Mouse (Mus musculus) hindbrain, embryonic 13.5 days (tissue): ENCODE results near the gene Gmds. TPM values are rescaled to one million over a fixed set of nuclear protein-coding genes. Genes with fewer than 3 reads are reported as not detected.
A peak's percentile ranks its signal among the peaks of the same experiment; 100 is the strongest.

Source experiments
- ATAC-seq: fragments of 200-750 bp; cut with Nextera tagmentation; 2 replicates; pipeline ENCODE4 v1.8.0; 2017; ENCODE audit warnings: moderate TSS enrichment; ENCODE audit not compliant: low FRiP score
- H3K27ac ChIP-seq: fragments of 300-500 bp; sonication (generic); 2 replicates; pipeline ENCODE4 v1.5.1; 2015; ENCODE audit warnings: inconsistent platforms, mild to moderate bottlenecking, moderate library complexity
- H3K27me3 ChIP-seq: fragments of 300-500 bp; sonication (generic); 2 replicates; pipeline ENCODE4 v1.6.1; 2015; ENCODE audit warnings: mild to moderate bottlenecking, inconsistent platforms
- H3K36me3 ChIP-seq: fragments of 300-500 bp; sonication (generic); 2 replicates; pipeline ENCODE4 v1.6.1; 2015; ENCODE audit warnings: mild to moderate bottlenecking, inconsistent platforms
- H3K4me1 ChIP-seq: fragments of 300-500 bp; sonication (generic); replicated peaks from 2 replicates; pipeline ENCODE4 v1.6.1; 2015; ENCODE audit warnings: inconsistent platforms
- H3K4me2 ChIP-seq: fragments of 300-500 bp; sonication (generic); 2 replicates; pipeline ENCODE4 v1.6.1; 2015; ENCODE audit warnings: inconsistent platforms, mild to moderate bottlenecking, moderate library complexity
- H3K4me3 ChIP-seq: fragments of 300-500 bp; sonication (generic); 2 replicates; pipeline ENCODE4 v1.5.1; 2015; ENCODE audit warnings: mild to moderate bottlenecking, inconsistent platforms
- H3K9ac ChIP-seq: fragments of 300-500 bp; sonication (generic); 2 replicates; pipeline ENCODE4 v1.6.1; 2015; ENCODE audit warnings: mild to moderate bottlenecking, inconsistent platforms
- H3K9me3 ChIP-seq: fragments of 300-500 bp; sonication (generic); 2 replicates; pipeline ENCODE4 v1.6.1; 2016; ENCODE audit warnings: inconsistent platforms
- WGBS: fragments of 180-500 bp; shearing (Covaris S2); methylation state at CpG from one replicate; pipeline ENCODE4 v1.1.7; 2015; 5-methylcytosine and 5-hydroxymethylcytosine counted together
- polyA plus RNA-seq: library from polyadenylated mRNA; unstranded; fragments of >200 nt; fragmentation: Nextera tagmentation; extraction: Ambion mirVana; gene quantifications from 2 replicates; pipeline ENCODE4 v1.2.1, GENCODE M21; 2015

The Gmds gene
- polyA plus RNA-seq, 1 experiment from 2014 or later, result 34.3 TPM

DNA sequence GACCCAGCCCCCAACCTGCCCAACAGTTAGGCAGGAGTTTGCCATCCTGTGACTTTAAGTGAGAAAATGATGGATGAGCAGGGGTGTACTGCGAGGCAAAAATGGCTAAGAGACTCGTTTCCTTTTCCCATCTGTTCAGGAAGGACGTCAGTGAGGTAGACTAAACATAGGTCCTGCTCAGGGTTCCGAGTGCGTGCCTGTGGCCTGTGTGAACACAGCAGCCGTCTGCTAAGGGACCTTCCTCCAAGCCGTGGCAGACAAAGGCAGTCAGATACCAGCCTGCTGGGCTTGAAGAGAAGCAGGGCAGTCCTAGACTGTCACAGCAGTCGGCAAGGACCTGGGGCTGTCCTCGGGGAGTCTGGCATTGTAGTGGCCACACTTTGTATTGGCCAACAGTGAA, 540.5 kb downstream of the Gmds start:
- 34% methylated on average over 9 of the region's 9 CpGs for WGBS
- Histone ChIP-seq H3K27ac (no peak overlapping the region), H3K27me3 (peaks cover 73% of the 10 kb centered on the region), H3K4me3 (no peak overlapping the region), H3K9ac (peak overlapping the region; percentile 13; the same call in 1 of the 2 replicates), H3K9me3 (no peaks in the 10 kb centered on the region), H3K4me2 (no peak overlapping the region), H3K36me3 (no peaks in the 10 kb centered on the region), H3K4me1 (peaks cover 15% of the 10 kb centered on the region)
- ATAC-seq, result no peak

- Histone ChIP-seq H3K27ac (no peak overlapping the region), H3K4me2 (0 out of 2 replicates have a peak overlapping the region, but pooled peaks have one; percentile 10), H3K4me3 (no peak overlapping the region), H3K36me3 (no peaks in the 10 kb centered on the region), H3K27me3 (peaks cover 66% of the 10 kb centered on the region), H3K9me3 (no peaks in the 10 kb centered on the region), H3K9ac (no peak overlapping the region), H3K4me1 (peaks cover 15% of the 10 kb centered on the region)
- WGBS, result 55% methylated on average over 10 of the region's 10 CpGs
- ATAC-seq, result no peak
Measured at GRCm38 (mm10) chr13:31797346-31797745, 541.2 kb downstream of the Gmds start.

- no peak overlapping the region for H3K9ac ChIP-seq
- no peak overlapping the region for H3K27ac ChIP-seq
- no peak overlapping the region for H3K4me3 ChIP-seq
- peak overlapping the region; percentile 41; the same call in 1 of the 2 replicates for H3K4me2 ChIP-seq
- no peaks in the 10 kb centered on the region for H3K9me3 ChIP-seq
- H3K36me3 ChIP-seq, result no peaks in the 10 kb centered on the region
- peak; percentile 22; the same call in 1 of the 2 replicates for ATAC-seq
- no peaks in the 10 kb centered on the region for H3K4me1 ChIP-seq
- H3K27me3 ChIP-seq, result peaks cover 24% of the 10 kb centered on the region
- 51% methylated on average over 5 of the region's 5 CpGs for WGBS
Measured at GRCm38 (mm10) chr13:31793163-31793562, 545.4 kb downstream of the Gmds start.

GRCm38 (mm10) chr13:31792480-31793132, 545.9 kb downstream of the Gmds start:
- peak overlapping the region; percentile 15; the same call in 1 of the 2 replicates for H3K4me3 ChIP-seq
- no peaks in the 10 kb centered on the region for H3K9me3 ChIP-seq
- H3K27me3 ChIP-seq, result peaks cover 18% of the 10 kb centered on the region
- no peaks in the 10 kb centered on the region for H3K4me1 ChIP-seq
- no peaks in the 10 kb centered on the region for H3K36me3 ChIP-seq
- ATAC-seq, result peak; percentile 83
- no peak overlapping the region for H3K27ac ChIP-seq
- H3K9ac ChIP-seq, result 0 out of 2 replicates have a peak overlapping the region, but pooled peaks have one; percentile 24
- WGBS, result 19% methylated on average over 17 of the region's 17 CpGs
- peak overlapping the region; percentile 41 for H3K4me2 ChIP-seq

DNA sequence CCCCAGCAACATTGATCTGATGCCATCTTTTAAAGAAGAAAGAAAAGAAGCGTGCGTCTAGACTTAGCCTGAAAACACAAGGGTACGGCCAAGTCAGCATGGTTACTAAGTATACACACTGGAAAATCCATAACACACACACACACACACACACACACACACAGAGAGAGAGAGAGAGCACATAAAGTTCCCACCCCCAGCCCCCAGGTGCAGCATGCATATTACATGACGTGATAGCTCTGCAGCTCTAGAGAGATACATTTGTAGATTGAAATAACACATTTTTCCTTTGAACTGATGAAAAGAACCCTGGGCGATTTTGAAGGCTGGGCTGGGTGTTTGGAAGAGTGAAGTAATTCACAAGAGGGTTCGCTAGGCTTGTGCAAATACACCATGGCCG, 553.8 kb downstream of the Gmds start:
- Histone ChIP-seq H3K4me2 (no peak overlapping the region), H3K27me3 (no peaks in the 10 kb centered on the region), H3K36me3 (no peaks in the 10 kb centered on the region), H3K4me3 (no peak overlapping the region), H3K4me1 (no peaks in the 10 kb centered on the region), H3K9ac (no peak overlapping the region), H3K27ac (no peak overlapping the region), H3K9me3 (no peaks in the 10 kb centered on the region)
- ATAC-seq, result no peak
- 80% methylated on average over 7 of the region's 7 CpGs for WGBS

DNA sequence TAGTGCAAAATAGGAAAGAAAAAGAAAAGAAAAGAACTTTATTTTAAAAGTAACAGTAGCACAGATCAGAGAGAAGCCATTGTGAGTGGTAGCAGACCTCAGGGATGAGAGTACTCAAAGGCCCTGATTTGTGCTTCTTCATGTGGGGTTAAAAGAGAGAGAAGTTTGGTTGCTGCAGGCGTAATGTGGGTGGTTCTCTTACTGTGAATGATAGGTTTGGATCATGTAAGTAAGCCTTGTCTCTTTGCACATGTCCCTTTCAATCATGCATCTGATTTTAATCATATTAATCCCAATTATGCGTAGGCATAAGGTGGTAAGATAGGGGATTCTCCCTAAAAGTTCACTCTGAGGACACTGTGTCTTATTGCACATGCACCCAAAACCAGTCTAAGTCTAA, 556.5 kb downstream of the Gmds start:
- Histone ChIP-seq H3K4me3 (no peak overlapping the region), H3K4me2 (no peak overlapping the region), H3K36me3 (no peaks in the 10 kb centered on the region), H3K4me1 (no peaks in the 10 kb centered on the region), H3K9ac (no peak overlapping the region), H3K9me3 (no peaks in the 10 kb centered on the region), H3K27me3 (no peaks in the 10 kb centered on the region), H3K27ac (no peak overlapping the region)
- WGBS, result 90% methylated on average over 2 of the region's 2 CpGs
- no peak for ATAC-seq

GRCm38 (mm10) chr13:31780299-31780698, 558.2 kb downstream of the Gmds start:
- Histone ChIP-seq H3K27ac (no peak overlapping the region), H3K4me3 (no peak overlapping the region), H3K9me3 (no peaks in the 10 kb centered on the region), H3K4me1 (no peaks in the 10 kb centered on the region), H3K27me3 (no peaks in the 10 kb centered on the region), H3K9ac (no peak overlapping the region), H3K36me3 (no peaks in the 10 kb centered on the region), H3K4me2 (no peak overlapping the region)
- no peak for ATAC-seq
- WGBS, result 92% methylated on average over 3 of the region's 3 CpGs

DNA sequence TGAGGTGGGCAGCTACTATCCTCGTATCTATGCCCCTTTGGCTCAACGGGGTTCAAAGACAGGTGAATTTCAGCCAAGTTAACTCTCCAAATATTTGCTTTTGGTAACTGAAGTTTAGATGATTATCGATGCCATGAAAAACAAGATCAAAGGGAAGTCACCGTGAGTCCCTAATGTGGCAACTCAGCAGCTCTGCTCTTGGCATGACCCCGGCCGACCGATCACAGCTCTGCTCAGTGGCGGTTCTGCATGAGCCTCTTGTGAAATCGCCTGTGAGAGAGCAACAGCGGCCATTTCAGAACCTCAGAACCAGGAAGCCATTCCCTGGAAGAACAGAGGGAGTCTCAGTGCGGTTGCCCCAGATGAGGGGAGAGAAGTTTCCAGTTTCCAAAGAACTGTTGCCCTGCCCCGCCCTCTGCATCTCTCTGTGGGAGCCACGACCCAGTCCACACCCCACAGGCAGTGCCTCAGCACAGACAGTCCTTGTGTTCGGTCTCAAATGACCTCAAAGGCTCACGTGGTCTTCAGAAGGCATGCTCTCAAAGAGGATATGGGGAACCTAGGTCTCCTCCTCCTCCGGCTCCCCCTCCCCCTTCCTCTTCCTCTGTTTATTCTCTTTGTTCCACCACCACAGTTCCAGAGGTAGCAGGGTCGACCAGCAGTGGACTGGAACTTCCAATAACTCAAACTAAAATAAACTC, 559.1 kb downstream of the Gmds start:
- Histone ChIP-seq H3K9me3 (no peaks in the 10 kb centered on the region), H3K4me1 (no peaks in the 10 kb centered on the region), H3K27ac (no peak overlapping the region), H3K36me3 (no peaks in the 10 kb centered on the region), H3K4me3 (no peak overlapping the region), H3K27me3 (no peaks in the 10 kb centered on the region), H3K9ac (no peak overlapping the region), H3K4me2 (no peak overlapping the region)
- no peak for ATAC-seq
- 74% methylated on average over 17 of the region's 17 CpGs for WGBS

DNA sequence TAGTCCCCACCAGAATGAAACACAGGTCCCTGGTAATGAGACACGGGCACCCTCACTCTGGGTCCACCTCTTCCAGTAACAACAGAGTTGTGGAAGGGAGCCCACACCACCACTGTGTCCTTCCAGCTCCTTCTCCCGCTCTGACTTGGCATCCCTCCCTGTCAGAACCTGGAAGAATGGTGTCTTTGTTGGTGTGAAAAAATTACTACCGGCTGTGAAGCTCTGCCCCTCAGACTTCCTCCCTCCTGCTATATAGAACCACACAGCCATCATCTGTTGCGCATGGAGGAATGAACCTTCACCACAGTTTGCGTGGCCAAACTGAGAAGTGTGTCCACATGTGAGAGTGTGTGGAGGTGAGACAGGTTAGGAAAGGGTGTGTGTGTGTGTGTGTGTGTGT, 562.8 kb downstream of the Gmds start:
- WGBS, result 68% methylated on average over 5 of the region's 5 CpGs
- H3K9ac ChIP-seq, result no peak overlapping the region
- H3K4me1 ChIP-seq, result no peaks in the 10 kb centered on the region

GRCm38 (mm10) chr13:31772882-31773281, 565.7 kb downstream of the Gmds start:
- no peaks in the 10 kb centered on the region for H3K9me3 ChIP-seq
- WGBS, result 82% methylated on average over 5 of the region's 5 CpGs
- no peaks in the 10 kb centered on the region for H3K36me3 ChIP-seq
- H3K4me1 ChIP-seq, result no peaks in the 10 kb centered on the region
- H3K9ac ChIP-seq, result no peak overlapping the region
- no peak for ATAC-seq
- no peak overlapping the region for H3K27ac ChIP-seq
- no peak overlapping the region for H3K4me2 ChIP-seq
- H3K27me3 ChIP-seq, result no peaks in the 10 kb centered on the region
- H3K4me3 ChIP-seq, result no peak overlapping the region

More for the DNA sequence above, 562.8 kb downstream of the Gmds start:
- H3K4me3 ChIP-seq, result no peak overlapping the region
- H3K27ac ChIP-seq, result no peak overlapping the region
- no peaks in the 10 kb centered on the region for H3K9me3 ChIP-seq
- H3K4me2 ChIP-seq, result no peak overlapping the region
- no peak for ATAC-seq
- no peaks in the 10 kb centered on the region for H3K27me3 ChIP-seq
- no peaks in the 10 kb centered on the region for H3K36me3 ChIP-seq
